Mouse (Mus musculus): Measurements from ENCODE around the gene Scrn3. TPM values are rescaled to one million over a fixed set of nuclear protein-coding genes. Genes with fewer than 3 reads are reported as not detected.

The Scrn3 gene
- polyA plus RNA-seq, 1 experiment, result 31.7 TPM

DNA sequence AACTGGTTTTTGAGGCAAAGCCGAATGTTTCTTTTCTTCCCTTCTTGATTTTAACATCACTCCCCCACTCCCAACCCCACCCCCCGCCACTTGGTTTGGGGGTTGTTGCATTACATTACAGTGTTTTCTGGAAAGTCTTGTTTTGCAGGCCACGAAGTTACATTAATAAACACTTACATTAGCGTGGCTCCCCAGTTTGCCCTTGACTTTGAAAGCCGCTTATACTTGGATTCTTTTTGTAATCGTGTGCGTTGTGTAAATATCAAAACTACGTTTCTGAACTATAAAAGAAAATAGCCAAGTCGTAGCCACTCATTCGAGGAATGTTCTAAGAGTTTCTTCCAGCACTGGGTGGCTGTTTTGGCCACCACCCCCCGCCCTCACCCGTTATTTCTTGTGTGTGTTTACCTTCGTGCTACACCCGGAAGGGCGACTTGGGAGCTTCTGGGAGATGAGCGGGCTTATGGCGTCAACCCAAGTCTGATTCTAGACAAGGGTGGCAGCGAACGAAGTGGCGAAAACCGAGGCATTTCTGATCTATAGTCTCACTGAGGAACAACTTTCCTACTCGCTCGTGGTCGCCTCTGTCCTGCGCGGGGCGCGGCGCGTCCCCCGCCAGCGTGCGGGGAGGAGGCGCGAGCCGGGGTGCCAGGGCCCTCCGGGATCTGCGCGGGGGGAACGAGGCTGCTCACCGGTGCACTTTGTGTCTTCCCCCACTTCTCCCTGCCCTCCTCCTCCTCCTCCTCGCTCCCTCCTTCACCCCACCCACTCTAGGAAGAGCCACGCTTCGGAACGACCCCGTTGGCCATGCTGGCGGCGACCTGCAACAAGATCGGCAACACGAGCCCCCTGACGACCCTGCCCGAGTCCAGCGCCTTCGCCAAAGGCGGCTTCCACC lies 39.8 kb upstream of the Scrn3 start:
- TF ChIP-seq POLR2A (IDR thresholded peaks at IDR 0.05; ENCODE audit: borderline replicate concordance, insufficient read depth, low read length), result no peak
- Histone ChIP-seq H3K27ac (ENCODE audit: insufficient read depth, low read length) (no peak overlapping the region), H3K27me3 (ENCODE audit: control insufficient read depth, insufficient read depth, low read length) (peaks cover 30% of the 10 kb centered on the region; the same call in 1 of the 2 replicates), H3K4me3 (replicated peaks; ENCODE audit: insufficient read depth, low read depth, low read length) (no peak overlapping the region), H3K4me1 (ENCODE audit: control insufficient read depth, insufficient read depth, low read length) (no peaks in the 10 kb centered on the region)
- 2% methylated on average over 54 of the region's 55 CpGs for WGBS
- DNase-seq, result peak in 1 of 2 experiments; percentile 39

DNA sequence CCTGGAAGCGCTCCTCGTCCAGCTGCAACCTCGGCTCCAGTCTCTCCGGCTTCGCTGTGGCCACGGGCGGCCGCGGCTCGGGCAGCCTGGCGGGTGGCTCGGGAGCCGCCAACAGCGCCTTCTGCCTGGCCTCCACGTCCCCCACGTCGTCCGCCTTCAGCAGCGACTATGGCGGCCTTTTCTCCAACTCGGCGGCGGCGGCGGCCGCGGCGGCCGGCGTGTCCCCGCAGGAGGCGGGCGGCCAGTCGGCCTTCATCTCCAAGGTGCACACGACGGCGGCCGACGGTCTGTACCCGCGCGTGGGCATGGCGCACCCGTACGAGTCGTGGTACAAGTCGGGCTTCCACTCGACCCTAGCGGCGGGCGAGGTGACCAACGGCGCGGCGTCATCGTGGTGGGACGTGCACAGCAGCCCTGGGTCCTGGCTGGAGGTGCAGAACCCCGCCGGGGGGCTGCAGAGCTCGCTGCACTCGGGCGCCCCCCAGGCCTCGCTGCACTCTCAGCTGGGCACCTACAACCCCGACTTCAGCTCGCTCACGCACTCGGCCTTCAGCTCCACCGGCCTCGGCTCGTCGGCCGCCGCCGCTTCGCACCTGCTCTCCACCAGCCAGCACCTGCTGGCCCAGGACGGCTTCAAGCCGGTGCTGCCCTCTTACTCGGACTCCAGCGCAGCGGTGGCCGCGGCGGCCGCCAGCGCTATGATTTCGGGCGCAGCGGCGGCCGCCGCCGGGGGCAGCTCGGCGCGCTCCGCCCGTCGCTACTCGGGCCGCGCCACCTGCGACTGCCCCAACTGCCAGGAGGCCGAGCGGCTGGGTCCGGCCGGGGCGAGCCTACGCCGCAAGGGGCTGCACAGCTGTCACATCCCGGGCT lies 38.9 kb upstream of the Scrn3 start:
- Histone ChIP-seq H3K27me3 (ENCODE audit: control insufficient read depth, insufficient read depth, low read length) (peaks cover 31% of the 10 kb centered on the region; the same call in 1 of the 2 replicates), H3K4me3 (replicated peaks; ENCODE audit: insufficient read depth, low read depth, low read length) (no peak overlapping the region), H3K27ac (ENCODE audit: insufficient read depth, low read length) (no peak overlapping the region), H3K4me1 (ENCODE audit: control insufficient read depth, insufficient read depth, low read length) (no peaks in the 10 kb centered on the region)
- TF ChIP-seq POLR2A (IDR thresholded peaks at IDR 0.05; ENCODE audit: borderline replicate concordance, insufficient read depth, low read length) (no peak), CTCF (IDR thresholded peaks at IDR 0.05; ENCODE audit: borderline replicate concordance, insufficient read depth, low read depth, low read length) (no peak)
- peak in 1 of 2 experiments; percentile 31 for DNase-seq
- 1% methylated on average over 110 of the region's 110 CpGs for WGBS

DNA sequence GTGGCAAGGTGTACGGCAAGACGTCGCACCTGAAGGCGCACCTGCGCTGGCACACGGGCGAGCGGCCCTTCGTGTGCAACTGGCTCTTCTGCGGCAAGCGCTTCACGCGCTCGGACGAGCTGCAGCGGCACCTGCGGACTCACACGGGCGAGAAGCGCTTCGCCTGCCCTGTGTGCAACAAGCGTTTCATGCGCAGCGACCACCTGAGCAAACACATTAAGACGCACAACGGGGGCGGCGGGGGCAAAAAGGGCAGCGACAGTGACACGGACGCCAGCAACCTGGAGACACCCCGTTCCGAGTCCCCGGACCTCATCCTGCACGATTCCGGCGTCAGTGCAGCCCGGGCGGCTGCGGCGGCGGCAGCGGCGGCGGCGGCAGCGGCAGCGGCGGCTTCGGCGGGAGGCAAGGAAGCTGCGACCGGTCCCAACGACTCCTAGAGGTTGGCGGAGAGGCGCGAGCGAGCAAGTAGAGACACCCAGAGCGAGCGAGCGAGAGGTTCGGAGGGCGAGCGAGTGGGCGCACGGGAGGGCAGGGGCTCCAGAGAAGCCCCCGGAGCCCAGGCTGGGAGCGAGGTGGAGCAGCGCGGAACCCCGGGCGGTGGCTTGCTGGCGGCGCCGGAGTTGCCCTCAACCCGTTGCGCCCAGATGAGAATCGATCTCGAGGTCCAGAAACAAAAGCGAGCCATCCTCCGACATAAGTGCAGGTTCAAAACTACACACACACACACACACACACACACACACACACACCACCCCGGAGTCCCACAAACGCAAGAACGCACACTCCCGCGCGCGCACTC lies 38.1 kb upstream of the Scrn3 start:
- Histone ChIP-seq H3K4me1 (ENCODE audit: control insufficient read depth, insufficient read depth, low read length) (no peaks in the 10 kb centered on the region), H3K4me3 (replicated peaks; ENCODE audit: insufficient read depth, low read depth, low read length) (no peak overlapping the region), H3K27ac (ENCODE audit: insufficient read depth, low read length) (no peak overlapping the region), H3K27me3 (ENCODE audit: control insufficient read depth, insufficient read depth, low read length) (peaks cover 31% of the 10 kb centered on the region; the same call in 1 of the 2 replicates)
- peak in 1 of 2 experiments; percentile 56 for DNase-seq
- WGBS, result 1% methylated on average over 78 of the region's 88 CpGs
- no peak for TF ChIP-seq CTCF (IDR thresholded peaks at IDR 0.05; ENCODE audit: borderline replicate concordance, insufficient read depth, low read depth, low read length)
- TF ChIP-seq POLR2A (IDR thresholded peaks at IDR 0.05; ENCODE audit: borderline replicate concordance, insufficient read depth, low read length), result no peak

DNA sequence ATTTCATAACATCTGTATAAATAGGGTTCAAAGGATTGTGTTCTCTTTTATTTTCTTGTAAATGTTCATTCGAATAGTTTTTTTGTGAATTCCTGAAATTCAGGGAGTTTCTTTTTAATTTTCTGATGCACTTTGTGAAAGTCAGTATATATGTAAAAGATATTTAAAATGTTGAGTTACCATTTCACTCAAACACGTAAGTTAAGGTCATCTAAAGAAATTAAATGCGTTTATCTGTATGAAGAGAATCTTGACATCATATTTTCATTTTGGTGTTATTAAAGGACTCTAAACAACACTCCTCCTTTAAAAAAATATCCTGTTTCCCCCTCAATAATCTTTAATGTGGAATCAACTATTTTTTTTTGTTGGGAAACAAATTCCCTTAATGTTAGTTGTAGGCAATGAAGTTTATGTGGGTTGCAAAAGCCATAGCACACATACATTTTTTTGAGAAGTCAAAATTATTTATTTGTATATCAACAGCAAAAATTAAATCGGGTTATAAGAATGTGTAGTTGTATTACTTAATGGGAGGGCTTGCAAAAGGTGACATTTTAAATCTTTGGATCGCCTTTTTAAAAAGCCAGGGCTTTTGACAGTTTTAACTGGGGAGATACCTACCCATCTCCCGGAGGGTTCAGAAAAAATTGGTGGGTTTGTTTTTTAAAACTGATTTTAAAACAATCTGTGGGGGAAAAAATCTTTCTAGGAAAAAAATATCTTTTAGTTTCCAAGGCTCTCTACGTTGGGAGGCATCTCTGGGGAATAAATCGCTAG lies 37.0 kb upstream of the Scrn3 start:
- no peak for DNase-seq
- no peak for TF ChIP-seq CTCF (IDR thresholded peaks at IDR 0.05; ENCODE audit: borderline replicate concordance, insufficient read depth, low read depth, low read length)
- TF ChIP-seq POLR2A (IDR thresholded peaks at IDR 0.05; ENCODE audit: borderline replicate concordance, insufficient read depth, low read length), result no peak
- 16% methylated on average over 8 of the region's 8 CpGs for WGBS
- Histone ChIP-seq H3K27me3 (ENCODE audit: control insufficient read depth, insufficient read depth, low read length) (peaks cover 32% of the 10 kb centered on the region; the same call in 1 of the 2 replicates), H3K27ac (ENCODE audit: insufficient read depth, low read length) (no peak overlapping the region), H3K4me3 (replicated peaks; ENCODE audit: insufficient read depth, low read depth, low read length) (no peak overlapping the region), H3K4me1 (ENCODE audit: control insufficient read depth, insufficient read depth, low read length) (no peaks in the 10 kb centered on the region)

DNA sequence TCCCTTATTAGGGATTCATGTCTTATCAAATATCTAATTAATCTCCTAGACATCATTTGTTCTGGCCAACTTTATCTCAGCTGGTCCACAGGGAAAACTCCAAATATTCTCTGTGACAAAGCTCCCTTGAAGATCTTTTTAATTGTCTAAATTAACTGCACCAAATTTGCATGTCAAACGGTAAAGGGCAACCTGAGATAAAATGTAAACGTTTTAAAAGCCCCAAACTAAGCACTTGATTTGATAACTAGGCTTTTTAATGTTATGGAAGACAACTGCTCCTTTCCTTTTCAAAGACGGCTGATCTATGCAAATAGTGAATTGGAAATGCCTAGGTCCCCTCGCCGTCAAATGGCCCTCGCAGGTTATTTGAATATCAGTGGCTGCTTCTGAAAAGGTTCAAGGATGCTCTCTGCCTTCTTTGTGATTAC lies 36.2 kb upstream of the Scrn3 start:
- DNase-seq, result no peak
- no peak for TF ChIP-seq POLR2A (IDR thresholded peaks at IDR 0.05; ENCODE audit: borderline replicate concordance, insufficient read depth, low read length)
- TF ChIP-seq CTCF (IDR thresholded peaks at IDR 0.05; ENCODE audit: borderline replicate concordance, insufficient read depth, low read depth, low read length), result no peak
- 3% methylated on average over 6 of the region's 6 CpGs for WGBS
- no peak overlapping the region for H3K4me3 ChIP-seq (replicated peaks; ENCODE audit: insufficient read depth, low read depth, low read length)
- H3K27me3 ChIP-seq (ENCODE audit: control insufficient read depth, insufficient read depth, low read length), result peaks cover 34% of the 10 kb centered on the region; the same call in 1 of the 2 replicates
- no peaks in the 10 kb centered on the region for H3K4me1 ChIP-seq (ENCODE audit: control insufficient read depth, insufficient read depth, low read length)
- H3K27ac ChIP-seq (ENCODE audit: insufficient read depth, low read length), result no peak overlapping the region

DNA sequence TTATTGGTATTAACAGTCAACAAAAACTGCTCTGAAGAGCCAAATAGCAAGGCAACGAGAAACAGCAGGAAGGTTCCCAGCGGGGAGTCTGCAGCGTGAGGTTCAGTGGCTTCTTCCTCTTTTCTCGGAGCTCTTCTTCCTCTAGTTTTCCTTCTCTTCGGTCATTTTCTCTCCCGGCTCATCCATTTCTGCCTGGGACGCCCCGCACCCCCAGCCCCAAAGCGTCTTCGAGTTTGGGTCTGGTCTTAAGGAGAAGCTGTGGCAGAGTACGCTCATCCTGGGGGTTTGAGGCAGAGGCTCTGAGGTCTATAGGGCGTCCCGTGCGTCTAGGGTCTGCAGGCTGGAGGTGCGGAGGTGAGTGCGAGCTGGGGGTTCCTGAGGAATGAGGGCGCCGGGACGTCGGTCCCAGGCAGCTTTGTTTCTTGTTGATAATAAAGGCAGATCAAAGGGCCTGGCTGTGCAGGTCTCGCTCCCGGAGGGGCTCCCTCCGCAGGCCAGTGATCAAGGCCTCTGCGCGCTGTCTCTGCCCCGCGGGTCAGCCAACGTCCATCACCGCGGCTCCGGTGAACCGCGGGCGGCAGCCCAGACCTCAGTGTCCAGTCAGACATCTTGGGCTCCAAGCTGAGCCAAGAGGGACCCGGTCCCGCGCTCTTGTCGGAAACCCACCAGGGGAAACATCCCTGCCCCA lies 35.2 kb upstream of the Scrn3 start:
- no peaks in the 10 kb centered on the region for H3K4me1 ChIP-seq (ENCODE audit: control insufficient read depth, insufficient read depth, low read length)
- peak in 1 of 2 experiments; percentile 27 for DNase-seq
- peaks cover 31% of the 10 kb centered on the region; the same call in 1 of the 2 replicates for H3K27me3 ChIP-seq (ENCODE audit: control insufficient read depth, insufficient read depth, low read length)
- TF ChIP-seq CTCF (IDR thresholded peaks at IDR 0.05; ENCODE audit: borderline replicate concordance, insufficient read depth, low read depth, low read length) (no peak), POLR2A (IDR thresholded peaks at IDR 0.05; ENCODE audit: borderline replicate concordance, insufficient read depth, low read length) (no peak)
- H3K27ac ChIP-seq (ENCODE audit: insufficient read depth, low read length), result no peak overlapping the region
- H3K4me3 ChIP-seq (replicated peaks; ENCODE audit: insufficient read depth, low read depth, low read length), result no peak overlapping the region
- 3% methylated on average over 38 of the region's 38 CpGs for WGBS

All from cerebellum, adult 2 months (tissue).